Mouse (Mus musculus) CD8-positive naive resting alpha-beta T cell, adult 2 months (primary cell): ENCODE results near the gene Pou6f1.

Source experiments
- DNase-seq, 2 experiments: peaks; one replicate each; pipeline ENCODE4 v3.0.0; 2022; ENCODE audit warnings: low read depth in 2 of 2, low spot score in 2 of 2

The Pou6f1 gene

DNA sequence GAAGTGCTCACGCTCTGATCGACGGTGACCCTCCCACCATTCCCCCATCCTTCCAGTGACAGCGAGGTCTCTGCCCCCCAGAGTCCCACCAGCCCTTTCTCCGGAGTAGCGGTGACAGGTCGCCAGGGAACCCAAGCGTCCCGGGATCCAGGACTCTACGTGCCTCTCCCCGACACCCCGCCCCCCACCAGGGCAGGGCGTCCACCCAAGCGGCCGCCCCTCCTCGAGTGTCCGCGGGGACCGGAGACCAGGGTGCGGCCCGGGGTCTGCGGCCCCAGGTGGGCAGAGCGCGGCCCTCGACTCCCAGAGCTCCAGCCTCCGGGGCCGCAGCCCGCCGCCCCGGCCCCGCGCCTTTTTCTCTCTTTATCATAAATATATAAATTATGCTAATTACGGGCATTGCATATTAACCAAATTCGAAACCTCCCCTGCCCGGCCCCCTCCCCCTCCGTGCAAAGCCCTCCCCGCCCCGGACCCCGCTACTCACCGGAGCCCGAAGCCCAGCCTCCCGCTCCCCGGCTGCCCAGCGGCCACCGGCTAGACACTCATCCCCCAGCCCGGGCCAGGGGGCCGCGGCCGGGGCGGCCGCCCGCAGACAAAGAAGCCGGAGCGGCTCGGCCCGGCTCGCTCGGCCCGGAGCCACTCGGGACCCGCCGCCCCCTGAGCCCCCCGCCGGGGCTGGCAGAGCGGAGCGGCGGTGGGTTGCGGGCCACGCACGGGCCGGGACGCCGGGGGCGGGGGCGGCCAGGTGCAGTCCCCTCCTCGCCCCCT is at the start of gene Pou6f1:
Pou6f1 (minus strand) TSS at position 709 of the 771 bp plus-strand sequence.
- DNase-seq, result no peak

DNA sequence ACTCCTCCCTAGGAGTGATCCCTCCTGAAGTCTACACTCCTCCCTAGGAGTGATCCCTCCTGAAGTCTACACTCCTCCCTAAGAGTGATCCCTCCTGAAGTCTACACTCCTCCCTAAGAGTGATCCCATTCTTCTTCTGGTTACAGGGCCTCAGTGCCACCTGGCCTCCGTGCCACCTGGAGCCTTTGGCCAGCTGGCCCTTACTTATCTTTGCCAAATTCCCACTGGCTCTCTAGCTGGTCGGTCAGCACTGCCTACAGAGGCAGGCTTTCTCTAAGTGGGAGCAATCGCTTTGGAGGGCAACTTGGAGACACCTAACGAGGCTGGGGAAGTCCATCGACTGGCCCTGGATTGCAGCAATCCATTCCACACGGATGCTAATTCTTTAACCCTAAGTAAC is 46.4 kb upstream of the Pou6f1 start:
- no peak for DNase-seq

DNA sequence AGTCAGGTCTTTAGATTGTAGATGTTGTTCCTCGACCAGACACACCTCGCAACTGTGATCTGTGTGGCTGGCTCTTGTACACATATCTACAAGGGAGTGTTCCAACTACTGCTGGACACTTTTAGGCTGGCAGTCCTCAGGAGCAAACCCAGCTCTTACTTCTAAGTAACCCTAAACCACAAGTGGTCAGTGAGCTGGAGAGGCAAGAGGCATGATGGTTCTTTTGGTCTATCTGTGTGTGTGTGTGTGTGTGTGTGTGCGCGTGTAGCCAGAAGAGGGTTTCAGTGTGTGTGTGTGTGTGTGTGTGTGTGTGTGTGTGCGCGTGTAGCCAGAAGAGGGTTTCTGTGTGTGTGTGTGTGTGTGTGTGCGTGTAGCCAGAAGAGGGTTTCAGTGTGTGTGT is 42.7 kb upstream of the Pou6f1 start:
- no peak for DNase-seq

DNA sequence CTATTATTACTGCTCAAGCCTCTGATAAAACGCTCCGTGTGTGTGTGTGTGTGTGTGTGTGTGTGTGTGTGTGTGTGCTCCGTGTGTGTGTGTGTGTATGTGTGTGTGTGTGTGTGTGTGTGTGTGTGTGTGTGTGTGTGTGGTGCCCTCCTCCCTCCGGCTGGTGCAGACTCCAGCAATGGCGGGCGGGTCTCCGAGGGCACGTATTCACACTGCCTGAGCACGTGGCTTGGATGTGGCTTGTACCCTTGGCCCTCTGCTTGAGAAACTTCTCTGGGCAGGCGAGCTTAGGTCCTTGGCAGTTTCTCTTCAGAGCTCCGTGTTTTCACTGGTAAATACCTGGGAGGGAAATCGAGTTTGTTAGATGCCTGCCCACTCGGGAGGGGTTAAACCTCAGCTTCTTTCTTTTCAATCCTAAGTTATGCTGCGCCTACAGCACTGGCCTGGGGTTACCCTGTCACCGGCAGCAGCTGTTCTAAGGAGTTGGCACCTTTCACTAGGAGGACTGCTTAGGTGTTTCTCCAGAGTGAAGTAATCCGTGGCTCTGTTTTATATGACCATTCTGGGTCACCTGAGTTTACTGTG is 41.5 kb upstream of the Pou6f1 start:
- no peak for DNase-seq

DNA sequence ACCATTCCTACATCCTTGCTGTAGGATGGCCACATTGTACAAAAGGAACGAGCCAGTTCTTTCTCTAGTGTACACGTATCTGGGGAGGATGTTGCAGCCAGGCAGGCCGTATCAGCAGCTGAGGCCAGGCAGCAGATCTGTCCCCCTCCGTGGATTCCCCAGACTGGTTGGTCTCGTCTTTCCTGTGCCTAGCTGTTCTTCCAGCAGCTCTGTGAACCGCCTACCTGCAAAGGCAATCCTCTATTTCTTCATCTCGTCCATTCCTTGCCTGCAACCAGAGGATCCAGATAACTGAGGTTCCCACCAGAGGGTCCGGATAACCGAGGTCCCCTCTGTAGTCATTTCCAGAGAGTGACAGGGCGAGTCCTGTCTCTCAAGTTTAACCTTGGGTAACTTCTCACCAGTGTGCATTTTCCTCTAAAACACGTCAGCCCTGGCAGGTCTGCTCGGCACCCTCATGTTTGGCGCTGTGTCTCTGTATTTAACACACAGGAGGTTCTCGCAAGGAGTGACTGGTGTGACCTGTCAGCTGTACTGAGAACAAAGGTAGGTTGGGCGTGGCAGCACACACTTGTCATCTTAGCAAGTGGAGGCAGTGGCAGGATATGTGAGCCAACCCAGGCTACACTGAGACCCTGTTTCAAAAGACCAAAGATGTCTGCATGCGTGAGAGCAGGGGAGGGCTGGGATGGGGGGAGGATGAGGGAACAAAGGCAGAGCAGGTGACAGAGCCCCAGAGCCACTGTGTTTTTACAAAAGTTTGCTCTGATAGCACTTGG is 40.4 kb upstream of the Pou6f1 start:
- peak in 1 of 2 experiments; percentile 33 for DNase-seq

DNA sequence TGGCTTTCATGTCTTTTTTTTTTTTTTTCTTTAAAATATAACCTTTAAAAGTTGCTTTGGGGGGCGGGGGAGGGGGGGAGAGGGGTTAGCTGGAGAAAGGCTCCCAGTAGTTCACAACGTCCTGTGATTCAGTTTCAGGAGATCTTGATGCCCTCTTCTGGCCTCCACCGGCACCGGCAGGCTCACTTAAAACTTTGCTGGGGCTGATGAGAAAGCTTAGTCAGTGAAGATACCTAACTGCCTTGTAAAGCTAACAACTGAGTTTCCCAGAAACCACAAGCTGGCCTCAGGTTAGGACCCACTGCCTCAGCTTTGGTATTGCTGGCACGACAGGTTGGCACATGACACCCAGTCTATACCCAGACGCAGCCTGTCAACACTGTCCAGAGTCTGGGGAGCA is 37.9 kb upstream of the Pou6f1 start:
- DNase-seq, result peak; percentile 45 to 55

DNA sequence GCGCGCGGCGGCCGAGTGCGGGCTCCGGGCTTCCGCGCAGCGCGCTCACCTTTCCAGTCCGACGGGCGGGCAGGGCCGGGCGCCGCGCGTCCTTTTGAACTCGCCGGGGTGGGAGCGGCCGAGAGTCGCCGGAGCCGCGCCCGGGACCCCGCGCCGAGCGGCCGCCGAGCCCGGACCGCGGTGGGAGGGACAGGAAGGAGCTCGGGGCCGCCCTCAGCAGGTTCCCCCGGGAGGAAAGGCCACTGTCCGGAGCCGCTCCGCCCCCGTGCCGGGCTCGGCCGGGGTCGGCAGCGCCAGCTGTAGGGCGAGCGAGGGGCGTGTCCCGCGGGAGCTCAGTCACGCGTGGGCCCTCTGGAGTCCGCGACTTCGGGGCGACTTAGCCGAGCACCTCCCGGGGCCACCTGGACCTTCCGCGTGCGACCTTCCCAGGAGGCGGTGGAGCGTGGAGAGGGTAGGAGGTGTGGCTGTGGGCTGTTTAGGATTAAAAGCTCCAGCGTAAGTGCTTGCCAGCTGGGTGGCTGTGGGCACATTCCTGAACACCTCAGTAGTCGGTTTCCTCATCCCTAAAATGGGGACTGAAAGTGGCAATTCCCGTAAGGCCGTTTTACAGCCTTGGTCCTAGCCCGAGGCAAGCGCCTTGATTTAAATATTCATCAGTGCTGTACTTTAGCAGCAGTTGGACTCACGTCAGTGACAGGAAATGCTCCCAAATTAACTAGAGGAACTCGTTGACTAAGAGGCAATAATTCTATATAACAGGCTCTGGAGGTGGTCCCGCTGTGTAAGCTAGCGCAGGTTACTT is 37.1 kb upstream of the Pou6f1 start, which contains the start of gene Smagp:
Smagp (minus strand) TSS at position 241 of the 802 bp plus-strand sequence.
- DNase-seq, result peak in 1 of 2 experiments; percentile 19

DNA sequence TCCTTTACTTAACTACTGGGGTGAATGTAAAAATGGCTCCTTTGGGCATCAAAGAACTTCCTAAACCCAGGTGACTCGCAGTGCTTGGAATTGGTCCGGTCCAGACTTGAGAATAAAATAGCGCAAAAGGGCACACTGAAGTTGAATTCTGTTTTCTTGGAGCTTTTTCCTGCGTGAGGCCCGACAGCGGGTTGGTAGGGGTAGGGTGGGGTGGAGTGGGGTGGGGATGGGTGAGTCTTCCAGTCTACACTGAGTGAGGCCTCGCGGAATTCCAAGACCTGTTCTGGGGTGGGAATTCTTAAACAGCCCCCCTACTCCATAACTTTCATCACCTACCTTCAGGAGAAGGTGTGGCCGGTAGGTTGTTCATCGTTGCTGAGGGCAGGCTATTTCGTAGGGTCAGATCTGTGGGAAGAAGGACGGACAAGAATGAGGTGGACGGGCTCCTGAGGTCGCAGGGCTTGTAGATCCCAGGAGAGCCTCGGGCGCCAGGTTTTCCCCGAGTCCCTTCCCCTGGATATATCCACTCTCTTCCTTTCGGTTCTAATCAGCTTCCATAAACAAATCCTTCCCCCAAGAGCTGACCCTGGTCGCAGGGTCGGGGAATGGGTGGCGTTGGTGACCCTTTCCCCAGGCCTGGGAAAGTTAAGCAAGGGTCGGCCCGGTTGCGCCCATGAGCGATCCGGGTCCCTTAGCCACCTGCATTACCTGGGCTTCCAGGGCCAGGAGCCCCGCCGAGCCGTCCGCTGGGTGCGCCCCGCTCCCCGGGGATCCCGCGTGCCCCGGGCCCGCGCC is 36.3 kb upstream of the Pou6f1 start:
- no peak for DNase-seq

DNA sequence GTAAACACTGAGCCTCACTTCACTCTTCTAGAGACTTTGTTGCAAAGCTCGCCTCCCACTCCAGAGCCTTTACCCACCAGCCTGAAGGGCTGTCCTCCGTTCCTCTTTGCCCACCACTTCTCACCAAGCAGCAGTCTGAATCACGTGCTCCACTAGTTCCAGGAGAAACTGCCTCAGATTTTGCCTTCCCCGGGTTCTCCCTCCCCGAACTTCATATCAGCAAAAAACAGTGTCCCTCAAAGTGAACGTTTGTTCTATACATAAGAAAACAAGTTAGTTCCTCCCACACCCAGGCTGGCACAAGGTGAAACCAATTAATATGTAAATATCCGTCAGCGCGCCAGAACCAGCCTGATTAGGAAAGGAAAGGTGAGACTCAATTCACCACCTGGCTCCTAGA is 35.5 kb upstream of the Pou6f1 start:
- DNase-seq, result no peak

DNA sequence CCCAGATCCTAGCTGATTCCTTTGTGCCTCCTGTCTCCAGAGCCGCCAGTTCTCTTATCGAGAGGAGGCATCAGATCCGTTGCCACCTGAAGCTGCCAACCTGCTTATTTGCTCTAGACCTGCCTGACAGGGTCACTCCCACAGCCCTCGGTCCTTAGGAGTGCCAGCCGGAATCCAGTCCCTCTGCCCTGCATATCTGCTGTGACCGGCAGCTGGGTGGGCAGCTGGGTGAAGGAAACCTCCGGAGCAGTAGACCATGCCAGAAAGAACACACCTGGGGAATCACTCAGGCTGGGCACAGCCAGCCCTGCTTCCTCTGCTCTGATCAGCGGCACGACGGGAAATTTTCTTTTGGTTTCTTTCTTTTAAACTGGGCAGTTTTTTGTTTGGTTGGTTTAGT is 33.6 kb upstream of the Pou6f1 start:
- DNase-seq, result no peak

DNA sequence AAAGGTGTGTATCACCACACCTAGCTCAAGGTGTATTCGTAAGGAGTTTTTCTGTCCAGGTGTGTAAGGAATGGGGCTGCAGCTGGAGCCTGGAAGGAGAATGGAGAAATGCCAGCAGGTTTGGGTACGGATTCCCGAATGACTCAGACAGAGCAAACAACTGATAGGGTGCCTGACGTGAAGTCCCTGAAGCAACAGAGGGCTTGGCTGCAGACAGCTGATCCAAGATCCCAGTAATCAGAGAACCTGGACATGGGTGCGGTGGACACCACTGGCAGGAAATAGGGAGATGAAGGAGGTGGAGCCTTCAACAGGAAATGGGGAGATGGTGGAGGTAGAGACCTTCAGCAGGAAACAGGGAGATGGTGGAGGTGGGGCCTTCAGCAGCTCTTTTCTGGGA is 32.5 kb upstream of the Pou6f1 start:
- DNase-seq, result no peak

DNA sequence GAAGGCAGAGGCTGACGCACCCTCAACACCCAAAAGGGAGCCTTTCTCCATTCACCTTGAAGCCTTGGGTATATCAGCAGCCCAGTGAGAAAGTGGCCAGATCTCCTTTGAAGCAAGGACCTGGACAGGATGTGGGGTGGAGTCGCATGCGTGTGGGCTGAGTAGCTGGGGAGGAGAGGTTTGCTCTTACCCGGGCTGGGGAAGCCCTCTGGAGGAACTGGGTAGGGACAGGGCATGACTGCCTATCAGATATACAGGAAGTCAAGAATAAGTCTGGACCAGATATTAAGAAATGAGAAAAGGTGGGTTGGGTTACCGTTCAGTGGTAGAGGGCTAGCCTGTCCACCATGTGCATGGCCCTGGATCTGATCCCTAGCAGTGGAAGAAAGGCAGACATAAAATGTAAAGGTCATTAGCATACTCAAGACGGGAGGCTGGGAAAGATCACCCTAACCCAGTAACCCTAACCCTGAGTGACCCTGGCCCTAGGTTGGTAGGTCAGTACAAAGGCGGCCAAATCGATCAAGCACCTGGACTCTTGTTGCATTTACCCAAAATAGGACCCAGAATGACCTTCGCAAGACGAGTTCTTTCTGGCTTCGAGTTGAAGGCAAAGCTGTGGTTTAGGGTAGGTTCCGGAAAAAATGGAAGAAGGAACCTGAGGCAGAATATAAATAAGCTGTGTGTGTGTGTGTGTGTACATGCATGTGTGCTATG is 31.8 kb upstream of the Pou6f1 start:
- no peak for DNase-seq

DNA sequence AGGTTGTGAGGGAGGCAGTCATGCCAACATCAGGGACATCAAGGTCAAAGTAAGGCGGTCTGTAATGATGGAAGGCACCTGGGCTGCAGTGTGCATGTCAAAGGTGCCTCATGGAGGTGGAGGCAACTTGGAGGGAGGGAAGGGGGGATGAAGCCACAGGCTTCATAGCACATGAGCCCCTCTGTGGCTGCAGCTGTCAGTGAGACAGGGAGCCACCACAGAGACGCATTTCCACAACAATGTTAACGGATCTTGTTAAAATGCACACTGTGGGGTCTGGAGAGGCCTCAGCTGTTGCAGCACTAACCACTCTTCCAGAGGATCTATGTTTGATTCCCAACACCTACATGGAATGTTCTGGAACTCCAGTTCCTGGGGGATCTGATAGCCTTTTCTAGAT is 30.3 kb upstream of the Pou6f1 start:
- no peak for DNase-seq

DNA sequence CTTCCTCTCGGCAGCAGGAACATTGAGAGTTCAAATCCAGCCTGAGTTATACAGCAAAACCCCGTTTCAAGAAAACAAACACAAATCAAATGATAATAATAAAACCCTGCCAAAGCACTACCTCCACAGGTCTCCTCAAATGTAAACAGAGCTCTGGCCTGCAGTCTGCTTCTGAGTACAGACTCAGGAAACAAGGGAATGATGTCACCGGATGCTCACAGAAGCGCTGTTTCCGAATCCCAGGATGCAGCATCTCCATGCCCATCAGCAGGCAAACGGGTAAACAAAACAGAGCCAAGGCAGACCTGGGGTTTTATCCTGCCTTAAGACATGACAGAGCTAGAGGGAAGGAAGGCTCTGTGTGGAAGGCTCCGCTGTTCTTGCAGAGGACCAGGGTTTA is 29.0 kb upstream of the Pou6f1 start:
- DNase-seq, result no peak

DNA sequence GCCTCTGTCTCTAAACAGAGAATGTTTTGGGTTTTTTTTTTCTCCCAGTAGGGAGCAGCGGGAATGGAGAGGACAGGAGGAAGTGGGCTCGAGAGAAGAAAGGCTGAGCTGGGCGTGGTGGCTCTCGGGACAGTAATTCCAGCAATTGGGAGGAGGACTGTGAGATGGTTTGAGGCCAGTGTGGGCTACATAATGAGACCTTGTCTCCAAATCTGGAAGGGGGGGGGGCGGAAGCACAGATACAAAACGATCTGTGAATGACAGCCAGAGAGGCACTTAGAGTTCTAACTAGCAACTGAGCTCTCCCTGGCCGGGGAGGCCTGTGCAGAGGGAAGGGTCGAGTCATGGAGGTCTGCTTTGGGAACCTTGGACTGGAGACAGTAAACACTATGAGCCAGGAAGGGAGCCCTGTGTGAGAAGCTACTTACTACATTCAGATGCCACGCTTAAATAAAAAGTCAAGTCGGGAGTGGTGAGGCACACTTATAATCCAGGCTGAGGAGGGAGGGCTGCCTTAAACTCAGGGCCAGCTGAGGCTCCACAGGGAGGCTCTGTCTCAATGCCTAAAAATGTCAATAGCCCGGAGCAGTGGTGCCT is 28.1 kb upstream of the Pou6f1 start:
- DNase-seq, result no peak

DNA sequence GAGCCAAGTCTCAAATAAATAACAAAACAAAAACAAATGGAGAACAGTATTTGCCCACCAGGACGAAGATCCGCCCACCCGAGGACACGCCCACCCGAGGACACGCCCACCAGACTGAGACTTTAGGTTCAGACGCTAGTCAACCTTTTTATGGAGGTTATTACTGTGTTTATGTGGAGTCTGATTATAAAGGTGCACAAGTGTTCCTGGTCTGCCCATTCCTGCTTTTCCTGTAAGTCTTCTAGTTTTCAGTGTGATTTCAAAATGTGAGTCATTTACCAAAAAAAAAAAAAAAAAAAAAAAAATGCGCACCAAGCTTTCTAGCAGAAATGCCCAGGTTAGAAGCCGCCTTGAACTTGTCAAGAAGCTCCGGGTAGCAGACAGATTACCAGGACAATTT is 27.5 kb upstream of the Pou6f1 start:
- no peak for DNase-seq

DNA sequence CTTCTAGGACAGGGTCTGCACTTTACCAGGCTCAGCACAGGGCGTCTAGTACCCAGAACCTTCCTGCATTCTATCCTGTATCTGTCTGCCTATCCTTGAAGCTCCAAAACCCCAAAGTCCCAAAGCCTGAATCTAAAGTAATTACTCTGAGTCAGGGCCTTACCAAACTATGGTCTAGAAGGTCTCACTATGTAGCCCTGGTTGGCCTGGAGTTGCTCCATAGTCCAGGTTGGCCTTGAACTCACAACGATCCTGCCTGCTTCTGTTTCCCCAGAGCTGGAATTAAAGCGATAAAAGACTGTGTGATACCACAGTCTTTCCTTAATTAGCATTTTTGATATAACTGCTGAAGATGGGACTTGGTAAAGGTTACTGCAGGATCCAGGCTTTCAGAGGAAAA is 24.7 kb upstream of the Pou6f1 start:
- no peak for DNase-seq

DNA sequence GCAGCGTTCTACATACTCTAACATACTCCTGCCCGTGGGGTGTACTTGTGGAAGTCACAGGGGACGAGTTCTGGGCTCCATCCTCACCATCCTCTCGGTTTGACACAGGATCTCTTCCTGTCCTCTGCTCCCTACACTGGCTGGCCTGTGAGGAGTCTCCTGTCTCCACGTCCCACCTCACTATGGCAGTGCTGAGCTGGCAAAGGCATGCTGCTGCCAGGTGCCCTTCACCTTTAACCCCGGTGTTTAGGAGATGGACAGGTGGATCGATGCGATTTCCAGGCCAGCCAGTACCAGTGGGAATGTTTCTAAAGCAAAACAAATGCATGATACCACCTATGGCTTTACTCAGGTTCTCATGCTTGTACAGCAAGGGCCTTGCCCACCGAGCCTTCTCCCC is 24.0 kb upstream of the Pou6f1 start:
- DNase-seq, result no peak

DNA sequence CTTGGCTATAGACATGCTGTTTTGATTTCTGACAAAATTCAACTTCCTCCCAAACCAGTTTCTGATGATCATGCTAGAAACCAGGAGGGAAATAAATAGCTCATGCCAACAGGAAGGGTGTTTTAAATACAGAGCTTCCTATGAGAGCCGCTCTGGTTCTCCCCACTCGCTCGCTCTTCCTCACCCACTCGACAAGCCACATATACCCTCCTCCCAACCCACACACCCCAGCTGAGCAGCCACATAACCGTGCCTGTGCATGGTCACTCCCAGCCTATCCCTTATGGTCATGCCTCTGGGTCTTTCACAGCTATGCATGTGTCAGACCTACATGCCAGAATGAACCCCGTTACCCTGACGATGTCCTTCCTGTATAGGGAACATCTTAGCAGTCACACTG is 22.4 kb upstream of the Pou6f1 start:
- DNase-seq, result no peak
